Mouse (Mus musculus) stomach, postnatal 0 days (tissue): ENCODE results near the gene Zfp423.

Experiments
- CTCF ChIP-seq: IDR thresholded peaks from 2 replicates; pipeline ENCODE4 v1.5.1; 2016; ENCODE audit warnings: antibody characterized with exemption, low read depth, mild to moderate bottlenecking, moderate library complexity
- EP300 ChIP-seq: optimal IDR thresholded peaks from 2 replicates; pipeline ENCODE3; 2016; ENCODE audit warnings: antibody characterized with exemption

GRCm38 (mm10) chr8:87734902-87735301, 224.5 kb downstream of the Zfp423 start:
- TF ChIP-seq CTCF (no peak), EP300 (no peak)
